Mouse (Mus musculus) limb, embryonic 12.5 days (tissue): Measurements from ENCODE around the gene Mycbpap. TPM values are rescaled to one million over a fixed set of nuclear protein-coding genes. Genes with fewer than 3 reads are reported as not detected.

ENCODE experiments used
- ATAC-seq: fragments of 200-750 bp; cut with Nextera tagmentation; 2 replicates; pipeline ENCODE4 v1.8.0; 2017; ENCODE audit warnings: low read depth, moderate TSS enrichment; ENCODE audit not compliant: insufficient number of reproducible peaks, insufficient read depth, low FRiP score, low TSS enrichment
- H3K27ac ChIP-seq: fragments of 300-500 bp; sonication (generic); 2 replicates; pipeline ENCODE4 v1.5.1; 2016; ENCODE audit warnings: mild to moderate bottlenecking, moderate library complexity
- H3K27me3 ChIP-seq: fragments of 300-500 bp; sonication (generic); 2 replicates; pipeline ENCODE4 v1.6.1; 2016; ENCODE audit warnings: mild to moderate bottlenecking, moderate library complexity
- H3K36me3 ChIP-seq: fragments of 300-500 bp; sonication (generic); 2 replicates; pipeline ENCODE4 v1.6.1; 2016; ENCODE audit warnings: mild to moderate bottlenecking, moderate library complexity
- H3K4me1 ChIP-seq: fragments of 300-500 bp; sonication (generic); replicated peaks from 2 replicates; pipeline ENCODE4 v1.6.1; 2016
- H3K4me2 ChIP-seq: fragments of 300-500 bp; sonication (generic); 2 replicates; pipeline ENCODE4 v1.6.1; 2016; ENCODE audit warnings: mild to moderate bottlenecking, moderate library complexity
- H3K4me3 ChIP-seq: fragments of 300-500 bp; sonication (generic); replicated peaks from 2 replicates; pipeline ENCODE4 v1.5.1; 2016; ENCODE audit warnings: mild to moderate bottlenecking
- H3K9ac ChIP-seq: fragments of 300-500 bp; sonication (generic); replicated peaks from 2 replicates; pipeline ENCODE4 v1.6.1; 2016; ENCODE audit warnings: mild to moderate bottlenecking, moderate library complexity
- H3K9me3 ChIP-seq: fragments of 300-500 bp; sonication (generic); 2 replicates; pipeline ENCODE4 v1.6.1; 2016; ENCODE audit warnings: mild to moderate bottlenecking, moderate library complexity
- WGBS: fragments of 180-500 bp; shearing (Covaris S2); methylation state at CpG from one replicate; pipeline ENCODE4 v1.1.7; 2016; 5-methylcytosine and 5-hydroxymethylcytosine counted together
- polyA plus RNA-seq: library from polyadenylated mRNA; unstranded; fragments of >200 nt; fragmentation: Nextera tagmentation; extraction: Ambion mirVana; gene quantifications from 2 replicates; pipeline ENCODE4 v1.2.1, GENCODE M21; 2016

Mycbpap gene
- polyA plus RNA-seq, 1 experiment from 2014 or later: 7.0 TPM

DNA sequence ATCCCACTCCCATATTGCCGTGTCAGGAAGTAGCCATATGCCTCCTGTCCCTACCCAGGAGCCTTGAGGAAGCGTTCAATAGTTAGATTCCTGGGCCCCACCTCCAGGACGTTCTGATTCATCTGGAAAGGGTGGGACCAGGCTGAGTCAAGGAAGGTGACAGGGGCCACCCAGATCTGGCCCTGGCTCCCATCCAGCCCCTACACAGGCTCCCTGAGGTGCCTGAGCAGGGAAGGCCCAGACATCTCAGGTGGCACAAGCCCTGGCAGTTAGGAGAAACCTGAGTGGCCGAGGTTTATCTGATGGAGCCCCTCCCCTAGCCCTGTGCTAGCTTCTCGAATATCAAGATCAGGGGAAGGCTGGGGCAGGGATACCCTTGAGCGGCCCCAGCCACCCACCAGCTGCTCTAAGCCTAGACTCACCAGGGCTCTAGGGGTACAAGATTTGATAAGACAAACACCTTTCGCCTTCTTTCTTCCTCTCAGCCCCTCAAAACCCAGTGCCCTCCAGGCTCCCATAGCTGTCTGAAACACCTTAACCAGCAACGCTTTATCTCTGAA is 17.3 kb upstream of the Mycbpap start:
- no peak for ATAC-seq
- Histone ChIP-seq H3K36me3 (peaks cover 11% of the 10 kb centered on the region), H3K4me1 (peaks cover 16% of the 10 kb centered on the region), H3K9me3 (no peaks in the 10 kb centered on the region; the same call in 1 of the 2 replicates), H3K4me3 (no peak overlapping the region), H3K27ac (no peak overlapping the region), H3K27me3 (no peaks in the 10 kb centered on the region), H3K9ac (no peak overlapping the region), H3K4me2 (no peak overlapping the region)
- 47% methylated on average over 8 of the region's 8 CpGs for WGBS

DNA sequence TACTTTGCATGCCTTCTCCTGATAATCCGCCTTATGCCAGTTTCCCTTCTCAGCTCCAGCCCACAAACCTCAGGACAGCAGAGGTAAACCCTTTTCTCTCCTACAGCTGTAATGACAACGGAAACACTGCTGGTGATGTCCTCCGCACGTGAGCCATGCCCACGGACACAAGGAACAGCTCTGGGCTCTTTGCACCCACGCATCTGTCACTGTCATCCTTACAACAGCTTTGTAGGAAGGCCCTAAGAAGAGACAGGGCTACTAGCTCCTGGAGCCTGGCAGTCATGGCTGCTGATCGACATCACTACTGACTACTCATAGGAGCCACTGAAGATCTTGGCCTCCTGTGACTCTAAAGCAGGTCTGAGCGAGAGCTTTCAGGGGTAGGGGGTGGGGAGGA is 11.6 kb upstream of the Mycbpap start:
- WGBS: 76% methylated on average over 8 of the region's 8 CpGs

DNA sequence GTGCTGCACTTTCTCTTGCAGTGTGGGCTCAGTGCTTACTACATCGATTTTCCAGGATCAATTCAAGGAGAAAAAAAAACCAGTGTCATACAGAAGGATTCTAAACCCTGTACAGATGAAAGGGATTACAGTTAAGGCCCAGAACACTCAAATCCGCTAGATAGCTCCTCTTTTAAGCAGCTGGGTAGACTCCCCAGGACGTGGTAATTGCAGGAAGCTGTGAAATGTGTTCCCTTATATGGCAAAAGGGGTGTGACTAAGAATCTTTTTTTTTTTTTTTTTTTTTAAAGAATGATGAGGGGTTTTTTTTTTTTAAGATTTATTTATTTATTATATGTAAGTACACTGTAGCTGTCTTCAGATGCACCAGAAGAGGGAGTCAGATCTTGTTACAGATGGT is 7.3 kb upstream of the Mycbpap start:
- 43% methylated on average over 3 of the region's 3 CpGs for WGBS
- Histone ChIP-seq H3K27me3 (no peaks in the 10 kb centered on the region), H3K36me3 (no peaks in the 10 kb centered on the region), H3K4me3 (no peak overlapping the region), H3K9me3 (no peaks in the 10 kb centered on the region), H3K4me2 (no peak overlapping the region), H3K9ac (no peak overlapping the region), H3K4me1 (peaks cover 27% of the 10 kb centered on the region), H3K27ac (no peak overlapping the region)
- no peak for ATAC-seq

More for the DNA sequence above, 11.6 kb upstream of the Mycbpap start:
- H3K4me2 ChIP-seq: no peak overlapping the region
- H3K9me3 ChIP-seq: no peaks in the 10 kb centered on the region; the same call in 1 of the 2 replicates
- H3K27me3 ChIP-seq: no peaks in the 10 kb centered on the region
- peaks cover 10% of the 10 kb centered on the region; the same call in 1 of the 2 replicates for H3K4me1 ChIP-seq
- H3K9ac ChIP-seq: no peak overlapping the region
- H3K4me3 ChIP-seq: no peak overlapping the region
- no peak overlapping the region for H3K27ac ChIP-seq
- no peak for ATAC-seq
- H3K36me3 ChIP-seq: no peaks in the 10 kb centered on the region

DNA sequence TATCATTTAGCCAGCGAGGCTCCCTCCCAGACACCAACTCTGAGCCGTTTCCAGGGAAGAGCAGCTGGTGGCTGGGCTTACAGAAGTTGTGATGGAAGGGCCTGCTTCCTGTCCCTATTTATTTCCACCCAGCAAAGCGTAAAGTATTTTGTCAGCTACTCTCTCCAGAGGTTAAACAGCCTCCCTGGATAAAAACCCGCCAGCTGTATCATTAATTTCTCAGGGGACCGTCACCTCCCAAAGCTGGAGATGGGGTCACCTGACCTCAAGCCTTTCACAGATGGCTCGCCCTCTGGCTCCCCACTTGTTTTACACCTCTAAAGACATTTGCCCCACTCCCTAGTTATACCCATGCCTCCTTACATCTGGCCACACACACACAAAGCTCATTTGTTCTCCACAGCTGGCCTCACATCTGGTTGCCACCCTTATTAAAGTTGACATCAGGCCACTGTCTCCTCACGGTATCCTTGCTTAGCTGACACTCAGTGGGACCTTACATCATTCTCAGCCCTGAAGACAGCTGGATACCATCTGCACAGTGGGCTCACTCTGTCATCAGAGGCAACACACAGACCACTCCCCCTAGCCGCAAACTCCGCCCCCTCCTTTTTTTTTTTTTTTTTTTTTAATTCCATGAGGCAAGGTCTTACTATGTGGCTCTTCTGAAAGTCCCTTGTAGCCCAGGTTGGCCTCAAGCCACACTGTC is 4.8 kb upstream of the Mycbpap start:
- H3K4me2 ChIP-seq: no peak overlapping the region
- no peak overlapping the region for H3K4me3 ChIP-seq
- H3K36me3 ChIP-seq: no peaks in the 10 kb centered on the region
- no peak overlapping the region for H3K9ac ChIP-seq
- H3K4me1 ChIP-seq: peaks cover 27% of the 10 kb centered on the region
- H3K9me3 ChIP-seq: no peaks in the 10 kb centered on the region
- peak; percentile 39; the same call in 1 of the 2 replicates for ATAC-seq
- 19% methylated on average over 9 of the region's 9 CpGs for WGBS
- H3K27ac ChIP-seq: peak overlapping the region; percentile 45
- no peaks in the 10 kb centered on the region for H3K27me3 ChIP-seq

DNA sequence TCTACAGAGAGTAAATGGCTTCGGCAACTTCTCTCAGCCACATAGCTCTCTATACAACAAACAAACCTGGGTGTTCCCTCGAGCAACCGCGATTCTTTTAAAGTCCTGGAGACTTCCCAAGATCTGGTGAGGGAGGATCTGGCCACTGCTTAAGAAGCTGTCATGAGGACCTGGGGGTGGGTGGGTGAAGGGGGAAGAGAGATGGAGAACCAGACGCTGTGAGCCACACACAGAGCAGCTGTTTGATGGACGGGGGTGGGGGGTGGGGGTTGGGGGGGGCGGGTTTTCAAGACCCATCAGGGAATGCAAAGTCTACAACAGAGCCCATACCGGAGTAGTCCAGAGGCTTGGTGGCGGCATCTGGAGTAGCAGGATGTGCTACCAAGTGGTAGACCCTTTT is 8.1 kb downstream of the Mycbpap start:
- Histone ChIP-seq H3K27ac (0 out of 2 replicates have a peak overlapping the region, but pooled peaks have one; percentile 12), H3K9me3 (no peaks in the 10 kb centered on the region), H3K9ac (no peak overlapping the region), H3K27me3 (no peaks in the 10 kb centered on the region), H3K4me1 (peaks cover 5% of the 10 kb centered on the region; the same call in 1 of the 2 replicates), H3K4me3 (no peak overlapping the region), H3K4me2 (no peak overlapping the region), H3K36me3 (no peaks in the 10 kb centered on the region)
- peak; percentile 56; the same call in 1 of the 2 replicates for ATAC-seq
- 55% methylated on average over 9 of the region's 9 CpGs for WGBS

DNA sequence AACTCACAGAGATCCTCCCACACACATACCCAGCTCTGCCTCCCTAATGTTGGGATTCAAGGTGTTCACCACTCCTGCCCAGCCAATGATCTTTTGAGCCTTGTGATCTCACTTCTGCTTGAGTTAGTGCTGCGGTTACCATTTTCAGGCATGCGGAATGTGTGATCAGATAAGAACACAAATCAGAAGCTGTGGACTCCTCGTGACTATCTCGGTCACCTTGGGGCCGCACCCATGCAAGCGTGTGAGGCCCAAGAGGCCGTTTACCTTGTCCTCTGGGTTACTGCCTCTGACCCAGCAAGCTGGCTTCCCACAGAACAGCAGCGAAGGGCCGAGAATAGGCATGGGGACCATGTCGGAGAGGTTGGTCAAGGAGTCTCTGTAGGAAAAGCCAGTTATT is 12.6 kb downstream of the Mycbpap start:
- Histone ChIP-seq H3K4me1 (peaks cover 5% of the 10 kb centered on the region; the same call in 1 of the 2 replicates), H3K27ac (no peak overlapping the region), H3K4me2 (no peak overlapping the region), H3K4me3 (no peak overlapping the region), H3K36me3 (no peaks in the 10 kb centered on the region), H3K27me3 (no peaks in the 10 kb centered on the region), H3K9ac (no peak overlapping the region), H3K9me3 (no peaks in the 10 kb centered on the region)
- no peak for ATAC-seq
- 91% methylated on average over 10 of the region's 10 CpGs for WGBS

DNA sequence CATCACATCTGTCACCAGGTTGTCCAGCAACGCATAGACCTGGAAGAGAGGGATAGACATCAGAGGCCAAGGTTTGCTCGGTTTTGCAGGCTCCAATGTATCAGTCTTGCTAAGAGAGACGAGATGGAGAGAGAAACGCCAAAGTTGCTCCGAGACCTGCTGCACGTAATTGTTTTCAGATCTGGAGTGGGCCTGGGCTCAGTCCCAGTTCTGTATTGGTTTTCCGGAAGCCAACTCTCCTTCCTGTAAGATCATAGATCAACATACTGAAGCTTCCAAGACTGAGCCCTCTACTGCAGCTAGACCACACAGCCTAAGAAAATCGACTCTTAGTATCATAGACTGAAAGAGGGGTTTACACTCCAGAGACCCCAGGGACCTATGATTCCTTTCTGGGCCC is 20.1 kb downstream of the Mycbpap start:
- Histone ChIP-seq H3K36me3 (no peaks in the 10 kb centered on the region), H3K4me1 (peaks cover 36% of the 10 kb centered on the region), H3K9me3 (no peaks in the 10 kb centered on the region), H3K4me2 (no peak overlapping the region), H3K4me3 (no peak overlapping the region), H3K9ac (no peak overlapping the region), H3K27ac (no peak overlapping the region), H3K27me3 (no peaks in the 10 kb centered on the region; the same call in none of the 2 replicates)
- 87% methylated on average over 8 of the region's 8 CpGs for WGBS
- ATAC-seq: no peak

DNA sequence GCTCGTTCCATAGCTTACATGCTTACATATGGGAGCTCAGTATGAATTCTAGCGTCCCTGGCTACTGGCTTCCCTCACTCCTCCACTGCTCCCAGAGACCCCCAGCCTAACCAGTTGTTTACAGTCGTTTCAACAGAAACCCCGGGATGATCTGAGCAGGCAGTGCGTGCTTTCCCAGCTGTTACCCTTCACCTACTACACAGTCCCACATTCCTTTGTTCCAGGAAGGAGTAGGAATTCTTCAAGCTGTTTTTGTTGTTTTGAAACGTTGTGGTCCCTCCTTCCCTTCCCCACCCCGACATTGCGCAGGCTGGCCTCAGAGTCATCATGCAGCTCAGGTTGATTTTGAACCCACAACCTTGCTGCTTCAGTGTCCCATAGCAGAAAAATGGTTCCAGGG is 21.2 kb downstream of the Mycbpap start:
- Histone ChIP-seq H3K36me3 (no peaks in the 10 kb centered on the region), H3K27me3 (no peaks in the 10 kb centered on the region; the same call in none of the 2 replicates), H3K9me3 (no peaks in the 10 kb centered on the region), H3K4me1 (peaks cover 36% of the 10 kb centered on the region), H3K4me3 (peak overlapping the region; percentile 42; the same call in 1 of the 2 replicates), H3K27ac (peak overlapping the region; percentile 41; the same call in 1 of the 2 replicates), H3K9ac (0 out of 2 replicates have a peak overlapping the region, but pooled peaks have one; percentile 58), H3K4me2 (peak overlapping the region; percentile 78)
- no peak for ATAC-seq
- WGBS: 18% methylated on average over 8 of the region's 8 CpGs

DNA sequence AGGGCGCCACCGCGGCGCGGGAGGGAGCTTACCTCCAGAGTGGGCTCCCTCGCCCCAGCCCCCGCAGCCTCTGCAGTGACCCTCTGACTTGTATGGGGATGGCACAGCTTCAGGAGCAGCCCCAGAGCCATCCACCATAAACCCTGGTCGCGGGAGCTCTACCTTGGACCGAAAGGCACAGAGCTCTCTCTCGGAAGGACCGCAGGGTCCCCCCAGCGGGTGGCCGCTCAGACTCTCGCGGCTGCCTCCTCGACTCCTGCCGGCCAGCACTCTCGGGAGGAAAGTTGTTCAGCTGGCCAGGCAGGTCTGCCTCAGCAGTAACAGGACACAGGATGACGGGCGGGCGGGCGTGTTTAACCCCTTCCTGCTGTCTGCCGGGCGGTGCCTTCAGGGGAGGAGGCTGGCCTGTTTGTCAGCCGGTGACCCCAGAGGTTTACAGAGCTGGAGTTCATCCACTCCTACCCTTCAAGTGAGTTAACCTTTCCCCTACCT is 21.8 kb downstream of the Mycbpap start, which contains the start of gene Epn3:
Gene Epn3, minus strand, starts transcription at position 314 of the 492 bp plus-strand sequence.
- Histone ChIP-seq H3K27me3 (no peaks in the 10 kb centered on the region; the same call in none of the 2 replicates), H3K4me1 (peaks cover 36% of the 10 kb centered on the region), H3K27ac (peak within 1 kb of the TSS; percentile 72), H3K36me3 (no peaks in the 10 kb centered on the region), H3K9ac (peak within 1 kb of the TSS; percentile 58), H3K4me2 (peak within 1 kb of the TSS; percentile 78), H3K9me3 (no peaks in the 10 kb centered on the region), H3K4me3 (peak within 1 kb of the TSS; percentile 42)
- peak; percentile 38; the same call in 1 of the 2 replicates for ATAC-seq
- under 1% methylated on average over 26 of the region's 26 CpGs for WGBS

DNA sequence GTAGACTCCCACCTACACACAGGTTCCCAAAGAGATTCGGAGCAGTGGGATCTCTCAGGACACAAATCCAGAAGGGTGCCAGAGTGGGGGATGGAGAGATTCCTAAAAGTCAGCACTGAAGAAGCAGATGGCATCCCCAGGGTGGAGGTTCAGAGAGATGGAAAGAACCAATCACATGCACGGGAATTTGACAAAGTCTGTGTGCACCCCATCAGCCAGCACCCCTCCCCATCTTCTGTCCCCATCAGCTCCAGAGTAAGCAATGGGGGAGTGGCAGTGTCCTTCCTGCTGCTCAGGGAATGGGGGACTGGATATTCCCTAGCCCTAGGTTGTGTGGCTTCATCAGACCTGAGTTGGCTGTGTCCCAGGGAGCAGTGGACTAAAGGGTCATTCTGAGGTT is 22.5 kb downstream of the Mycbpap start:
- ATAC-seq: peak; percentile 39; the same call in 1 of the 2 replicates
- Histone ChIP-seq H3K27me3 (peaks cover 1% of the 10 kb centered on the region), H3K4me1 (peaks cover 36% of the 10 kb centered on the region), H3K36me3 (no peaks in the 10 kb centered on the region), H3K27ac (peak overlapping the region; percentile 72; the same call in 1 of the 2 replicates), H3K9me3 (no peaks in the 10 kb centered on the region), H3K9ac (peak overlapping the region; percentile 58; the same call in 1 of the 2 replicates), H3K4me2 (peak overlapping the region; percentile 78), H3K4me3 (peak overlapping the region; percentile 42)
- 13% methylated on average over 2 of the region's 2 CpGs for WGBS
